Mouse (Mus musculus) heart, embryonic 10.5 days (tissue): ENCODE measurements around the gene Scn8a. TPM values are rescaled to one million over a fixed set of nuclear protein-coding genes. Genes with fewer than 3 reads are reported as not detected.
"Not testable (repeated sequence)": the region's sequence is repeated elsewhere in the genome, so short reads cannot be mapped to it uniquely, and the experiment has no call there.

Experiments used
- DNase-seq: peaks from one replicate; pipeline ENCODE4 v3.0.0-alpha.2; 2017; ENCODE audit warnings: low spot score
- H3K27ac ChIP-seq: fragments of 300-500 bp; sonication (generic); 2 replicates; pipeline ENCODE4 v1.5.1; 2016; ENCODE audit warnings: mild to moderate bottlenecking
- H3K27me3 ChIP-seq: fragments of 300-500 bp; sonication (generic); 2 replicates; pipeline ENCODE4 v1.6.1; 2016; ENCODE audit warnings: mild to moderate bottlenecking; ENCODE audit not compliant: poor library complexity, insufficient read depth, severe bottlenecking
- H3K36me3 ChIP-seq: fragments of 300-500 bp; sonication (generic); 2 replicates; pipeline ENCODE4 v1.6.1; 2016; ENCODE audit warnings: mild to moderate bottlenecking, moderate library complexity
- H3K4me1 ChIP-seq: fragments of 300-500 bp; sonication (generic); 2 replicates; pipeline ENCODE4 v1.6.1; 2016; ENCODE audit warnings: mild to moderate bottlenecking
- H3K4me3 ChIP-seq: fragments of 300-500 bp; sonication (generic); 2 replicates; pipeline ENCODE4 v1.5.1; 2016; ENCODE audit warnings: mild to moderate bottlenecking, moderate library complexity
- H3K9me3 ChIP-seq: fragments of 300-500 bp; sonication (generic); 2 replicates; pipeline ENCODE4 v1.6.1; 2016; ENCODE audit warnings: mild to moderate bottlenecking, moderate library complexity
- WGBS: fragments of 180-500 bp; shearing (Covaris S2); methylation state at CpG from one replicate; pipeline ENCODE4 v1.1.7; 2016; 5-methylcytosine and 5-hydroxymethylcytosine counted together
- polyA plus RNA-seq: library from polyadenylated mRNA; unstranded; fragments of >200 nt; fragmentation: Nextera tagmentation; extraction: Ambion mirVana; gene quantifications from 2 replicates; pipeline ENCODE4 v1.2.1, GENCODE M21; 2016

The Scn8a gene
- polyA plus RNA-seq, result 0.70 and 2.0 TPM in 2 replicates

- 73% methylated on average over 7 of the region's 7 CpGs for WGBS
- H3K4me3 ChIP-seq, result peak within 1 kb of the TSS; percentile 79
- DNase-seq, result no peak
- H3K36me3 ChIP-seq, result no peaks in the 10 kb centered on the region
- peaks cover 17% of the 10 kb centered on the region for H3K4me1 ChIP-seq
- H3K9me3 ChIP-seq, result no peaks in the 10 kb centered on the region
- H3K27ac ChIP-seq, result no peak within 1 kb of the TSS
- H3K27me3 ChIP-seq, result peaks cover 61% of the 10 kb centered on the region
These were observed at the start of gene Scn8a for GRCm38 (mm10) chr15:100869558-100869957. Gene Scn8a, plus strand, starts transcription at chr15:100869858.

DNA sequence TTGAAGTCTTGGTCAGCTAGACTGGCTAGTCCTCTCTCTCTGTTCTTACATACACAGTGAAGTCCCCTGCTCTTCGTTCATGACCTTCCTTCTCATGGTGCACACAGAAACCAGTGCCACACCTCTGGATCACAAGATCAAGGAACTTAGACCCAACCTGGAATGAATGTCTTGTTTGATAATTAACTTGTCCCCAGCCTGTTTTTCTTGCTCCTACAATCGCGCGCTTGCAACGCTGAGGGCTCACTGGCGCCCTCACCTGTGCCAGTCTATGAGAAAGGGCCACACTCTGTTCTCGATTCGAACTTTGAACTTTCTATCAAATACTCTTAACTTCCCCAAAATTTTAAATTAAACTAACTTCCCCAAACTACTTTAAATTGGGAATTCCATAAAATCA lies 47.8 kb upstream of the Scn8a start:
- Histone ChIP-seq H3K4me1 (peaks cover 5% of the 10 kb centered on the region; the same call in 1 of the 2 replicates), H3K36me3 (no peaks in the 10 kb centered on the region), H3K27ac (no peak overlapping the region), H3K27me3 (peaks cover 70% of the 10 kb centered on the region), H3K4me3 (no peak overlapping the region), H3K9me3 (no peaks in the 10 kb centered on the region)
- no peak for DNase-seq
- WGBS, result 51% methylated on average over 8 of the region's 8 CpGs

DNA sequence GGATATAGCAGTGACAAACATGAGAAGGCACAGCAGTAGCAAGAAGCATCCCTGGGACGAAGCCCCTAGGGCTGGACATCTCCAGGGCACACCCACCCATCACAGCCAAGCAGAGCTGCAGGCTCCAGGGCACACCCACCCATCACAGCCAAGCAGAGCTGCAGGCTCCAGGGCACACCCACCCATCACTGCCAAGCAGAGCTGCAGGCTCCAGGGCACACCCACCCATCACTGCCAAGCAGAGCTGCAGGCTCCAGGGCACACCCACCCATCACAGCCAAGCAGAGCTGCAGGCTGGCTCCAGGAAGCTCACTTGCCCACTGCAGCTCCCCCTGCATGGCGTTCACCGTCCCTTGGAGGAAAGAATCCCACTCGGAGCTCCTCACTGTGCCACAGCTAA lies 47.3 kb upstream of the Scn8a start:
- not testable (repeated sequence) for H3K36me3 ChIP-seq, H3K27ac ChIP-seq, H3K9me3 ChIP-seq, H3K4me1 ChIP-seq, DNase-seq, H3K4me3 ChIP-seq
- WGBS, result 69% methylated on average over 4 of the region's 4 CpGs
- peaks cover 66% of the 10 kb centered on the region for H3K27me3 ChIP-seq

DNA sequence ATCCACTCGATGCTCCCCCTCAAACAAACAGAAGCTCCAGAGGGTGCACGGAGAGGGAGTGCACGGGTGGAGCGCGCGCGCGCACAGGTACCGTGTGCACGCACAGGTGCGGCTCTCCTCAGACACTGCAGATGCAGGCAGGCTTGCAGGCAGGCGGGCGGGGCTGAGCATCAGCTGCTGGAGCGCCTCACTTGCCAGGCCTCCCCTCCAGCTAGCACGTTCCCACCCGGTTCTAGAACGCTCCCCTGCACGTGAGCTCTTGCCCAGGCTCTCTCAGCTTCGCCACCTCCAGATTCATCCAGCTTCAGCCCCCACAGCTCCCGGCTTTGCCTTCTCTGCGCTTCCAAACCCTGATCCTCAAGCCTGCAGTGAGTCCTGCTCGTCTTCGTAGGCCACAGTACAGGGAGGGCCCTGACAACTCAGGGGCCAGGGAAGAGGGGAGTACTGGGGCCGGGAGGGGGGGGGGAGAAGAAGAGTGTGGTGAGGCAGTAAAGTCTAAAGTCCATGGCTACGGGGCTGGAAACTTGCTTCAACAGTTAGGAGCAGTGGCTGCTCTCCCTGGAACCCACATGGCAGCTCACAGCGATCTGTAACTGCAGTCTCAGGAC lies 44.3 kb upstream of the Scn8a start:
- Histone ChIP-seq H3K36me3 (no peaks in the 10 kb centered on the region), H3K4me3 (peak overlapping the region; percentile 25; the same call in 1 of the 2 replicates), H3K9me3 (no peaks in the 10 kb centered on the region), H3K4me1 (peaks cover 5% of the 10 kb centered on the region; the same call in 1 of the 2 replicates), H3K27ac (no peak overlapping the region), H3K27me3 (peaks cover 78% of the 10 kb centered on the region)
- DNase-seq, result no peak
- 21% methylated on average over 26 of the region's 26 CpGs for WGBS

GRCm38 (mm10) chr15:100826076-100826475 lies 43.6 kb upstream of the Scn8a start:
- 81% methylated on average over 8 of the region's 8 CpGs for WGBS
- H3K27ac ChIP-seq, result no peak overlapping the region

GRCm38 (mm10) chr15:100829775-100830174 lies 39.9 kb upstream of the Scn8a start:
- H3K4me3 ChIP-seq, result no peak overlapping the region
- H3K9me3 ChIP-seq, result no peaks in the 10 kb centered on the region
- peaks cover 78% of the 10 kb centered on the region for H3K27me3 ChIP-seq
- H3K36me3 ChIP-seq, result no peaks in the 10 kb centered on the region
- peaks cover 5% of the 10 kb centered on the region; the same call in 1 of the 2 replicates for H3K4me1 ChIP-seq
- no peak overlapping the region for H3K27ac ChIP-seq
- no peak for DNase-seq
- 76% methylated on average over 9 of the region's 9 CpGs for WGBS

More at GRCm38 (mm10) chr15:100826076-100826475, 43.6 kb upstream of the Scn8a start:
- Histone ChIP-seq H3K4me3 (no peak overlapping the region), H3K4me1 (peaks cover 5% of the 10 kb centered on the region; the same call in 1 of the 2 replicates), H3K9me3 (no peaks in the 10 kb centered on the region), H3K36me3 (no peaks in the 10 kb centered on the region), H3K27me3 (peaks cover 79% of the 10 kb centered on the region)
- no peak for DNase-seq

DNA sequence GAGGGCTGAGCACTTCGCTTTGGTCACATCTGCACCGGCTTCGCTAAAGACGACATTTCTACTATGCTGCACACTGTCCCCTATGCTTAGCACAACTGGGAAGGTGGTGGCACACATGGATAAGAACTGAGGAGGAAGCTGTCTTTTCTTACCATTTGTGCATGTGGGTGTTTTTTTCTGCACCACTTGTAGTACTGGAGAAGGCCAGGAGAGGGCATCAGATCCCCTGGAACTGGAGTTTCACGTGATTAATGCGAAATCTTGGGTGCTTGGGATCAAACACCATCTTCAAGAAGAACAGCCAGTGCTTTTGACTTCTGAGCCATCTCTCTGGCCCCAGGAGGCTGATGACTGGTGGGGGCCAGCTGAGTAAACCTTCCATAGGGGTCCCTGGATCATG lies 39.0 kb upstream of the Scn8a start:
- Histone ChIP-seq H3K4me3 (no peak overlapping the region), H3K4me1 (no peaks in the 10 kb centered on the region), H3K27me3 (peaks cover 69% of the 10 kb centered on the region), H3K9me3 (no peaks in the 10 kb centered on the region), H3K36me3 (no peaks in the 10 kb centered on the region), H3K27ac (no peak overlapping the region)
- 48% methylated on average over 6 of the region's 6 CpGs for WGBS
- no peak for DNase-seq

- Histone ChIP-seq H3K4me3 (no peak overlapping the region), H3K9me3 (no peaks in the 10 kb centered on the region), H3K27me3 (peaks cover 63% of the 10 kb centered on the region), H3K36me3 (no peaks in the 10 kb centered on the region), H3K4me1 (no peaks in the 10 kb centered on the region), H3K27ac (no peak overlapping the region)
- no peak for DNase-seq
- 81% methylated on average over 8 of the region's 8 CpGs for WGBS
These were observed 37.5 kb upstream of the Scn8a start for GRCm38 (mm10) chr15:100832144-100832543.

DNA sequence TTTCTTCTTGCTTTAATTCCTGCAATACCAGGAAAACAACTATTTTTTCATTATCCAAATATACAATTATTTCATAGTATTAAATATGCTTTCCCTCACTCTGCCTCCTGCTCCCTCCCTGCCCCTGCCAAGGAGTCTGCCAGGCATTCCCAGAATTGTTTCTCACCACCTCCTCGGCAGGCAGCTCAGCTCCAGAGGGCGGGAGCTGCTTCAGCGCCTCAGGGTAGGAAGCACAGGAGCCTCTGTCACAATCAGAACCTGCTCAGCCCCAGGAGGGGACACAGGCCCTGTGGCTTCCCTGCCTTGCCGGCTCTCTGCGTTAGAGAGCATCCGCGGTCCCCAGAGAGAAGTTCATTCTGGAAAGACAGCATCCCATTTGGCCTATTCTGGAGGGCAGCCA lies 36.9 kb upstream of the Scn8a start:
- 25% methylated on average over 7 of the region's 7 CpGs for WGBS
- Histone ChIP-seq H3K36me3 (no peaks in the 10 kb centered on the region), H3K4me1 (no peaks in the 10 kb centered on the region), H3K9me3 (no peaks in the 10 kb centered on the region), H3K27me3 (peaks cover 63% of the 10 kb centered on the region), H3K27ac (no peak overlapping the region), H3K4me3 (no peak overlapping the region)
- DNase-seq, result no peak

GRCm38 (mm10) chr15:100836729-100837128 lies 32.9 kb upstream of the Scn8a start:
- no peak overlapping the region for H3K27ac ChIP-seq
- no peaks in the 10 kb centered on the region for H3K36me3 ChIP-seq
- WGBS, result 78% methylated on average over 8 of the region's 8 CpGs
- no peaks in the 10 kb centered on the region for H3K9me3 ChIP-seq
- H3K27me3 ChIP-seq, result peaks cover 32% of the 10 kb centered on the region
- no peak for DNase-seq
- H3K4me3 ChIP-seq, result no peak overlapping the region
- no peaks in the 10 kb centered on the region for H3K4me1 ChIP-seq

- H3K9me3 ChIP-seq, result no peaks in the 10 kb centered on the region
- no peaks in the 10 kb centered on the region for H3K4me1 ChIP-seq
- no peak overlapping the region for H3K27ac ChIP-seq
- no peak for DNase-seq
- no peak overlapping the region for H3K4me3 ChIP-seq
- peaks cover 18% of the 10 kb centered on the region; the same call in 1 of the 2 replicates for H3K27me3 ChIP-seq
- no peaks in the 10 kb centered on the region for H3K36me3 ChIP-seq
- 44% methylated on average over 12 of the region's 12 CpGs for WGBS
These were observed 31.0 kb upstream of the Scn8a start for GRCm38 (mm10) chr15:100838607-100839207.

- Histone ChIP-seq H3K4me1 (peaks cover 6% of the 10 kb centered on the region; the same call in 1 of the 2 replicates), H3K27ac (no peak overlapping the region), H3K9me3 (0 out of 2 replicates have a peak, but pooled peaks cover 5% of the 10 kb centered on the region), H3K27me3 (peaks cover 6% of the 10 kb centered on the region; the same call in 1 of the 2 replicates), H3K36me3 (no peaks in the 10 kb centered on the region), H3K4me3 (no peak overlapping the region)
- no peak for DNase-seq
- 83% methylated on average over 7 of the region's 7 CpGs for WGBS
These were observed 25.3 kb upstream of the Scn8a start for GRCm38 (mm10) chr15:100844336-100844735.

DNA sequence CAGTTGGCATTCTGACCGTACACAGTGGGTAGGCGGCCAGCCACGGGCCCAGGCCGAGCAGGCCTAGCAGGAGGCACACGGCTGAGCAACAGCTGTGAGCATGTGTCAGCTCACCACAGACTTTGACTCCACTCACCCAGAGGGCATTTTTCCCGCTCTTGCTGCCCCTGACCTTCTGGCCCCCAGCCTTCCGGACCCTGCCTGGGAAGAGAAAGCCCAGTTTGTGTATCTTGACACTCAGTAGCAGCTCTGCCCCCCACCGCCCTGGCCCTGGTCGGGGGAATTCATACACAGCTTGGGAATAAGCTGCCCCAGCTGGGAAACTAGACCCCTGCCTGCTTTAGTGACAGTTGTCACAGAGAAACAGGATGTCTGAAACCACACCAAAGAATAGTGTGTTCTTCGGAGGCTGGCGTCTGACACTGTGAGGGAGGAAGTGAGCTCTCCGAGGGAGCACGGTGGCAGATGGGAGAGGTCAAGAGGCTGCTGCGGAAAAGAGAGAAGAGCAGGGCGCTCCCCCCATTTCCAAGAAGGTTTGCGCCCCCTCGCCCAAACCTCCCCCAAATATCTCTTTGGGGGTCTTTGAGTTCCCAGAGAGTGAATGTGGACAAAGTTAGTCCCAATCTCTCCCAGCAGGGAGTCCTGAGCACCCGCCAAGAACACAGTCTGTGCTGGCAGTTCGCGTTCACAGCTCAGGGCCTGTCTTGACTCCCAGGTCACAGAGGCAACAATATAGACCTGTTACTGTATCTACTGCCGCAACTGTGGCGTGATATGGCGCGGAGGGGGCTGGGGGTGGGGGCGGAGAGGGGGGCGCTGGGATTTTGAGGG lies 24.4 kb upstream of the Scn8a start:
- DNase-seq, result no peak
- Histone ChIP-seq H3K27ac (peak overlapping the region; percentile 8; the same call in 1 of the 2 replicates), H3K4me1 (peaks cover 6% of the 10 kb centered on the region; the same call in 1 of the 2 replicates), H3K27me3 (peaks cover 6% of the 10 kb centered on the region; the same call in 1 of the 2 replicates), H3K9me3 (0 out of 2 replicates have a peak, but pooled peaks cover 5% of the 10 kb centered on the region), H3K4me3 (no peak overlapping the region), H3K36me3 (no peaks in the 10 kb centered on the region)
- 41% methylated on average over 26 of the region's 26 CpGs for WGBS
